Mouse (Mus musculus): ENCODE results near the gene Gm20388. TPM values are rescaled to one million over a fixed set of nuclear protein-coding genes. Genes with fewer than 3 reads are reported as not detected.

Gene Gm20388
- polyA plus RNA-seq, 1 experiment from 2014 or later, result not detected

- Histone ChIP-seq H3K36me3 (no peaks in the 10 kb centered on the region), H3K27ac (peak within 1 kb of the TSS; percentile 91), H3K4me2 (replicated peaks) (peak within 1 kb of the TSS; percentile 95), H3K4me3 (peak within 1 kb of the TSS; percentile 53), H3K9me3 (no peaks in the 10 kb centered on the region), H3K27me3 (peaks cover 85% of the 10 kb centered on the region), H3K9ac (peak within 1 kb of the TSS; percentile 73), H3K4me1 (peaks cover 34% of the 10 kb centered on the region)
- WGBS, result 1% methylated on average over 67 of the region's 83 CpGs
- 0 out of 2 replicates have a peak, but pooled peaks have one; percentile 17 for ATAC-seq (ENCODE audit: insufficient number of reproducible peaks, insufficient read depth, low FRiP score, low TSS enrichment)
Measured at GRCm38 (mm10) chr8:121084210-121084951, 1173.7 kb downstream of the Gm20388 start, which contains the start of gene Foxf1. Foxf1 (plus strand) TSS chr8:121084386.

GRCm38 (mm10) chr8:121085011-121085410 lies 1174.4 kb downstream of the Gm20388 start:
- H3K4me1 ChIP-seq, result peaks cover 34% of the 10 kb centered on the region
- peaks cover 85% of the 10 kb centered on the region for H3K27me3 ChIP-seq
- peak overlapping the region; percentile 91; the same call in 1 of the 2 replicates for H3K27ac ChIP-seq
- WGBS, result 2% methylated on average over 30 of the region's 30 CpGs
- peak overlapping the region; percentile 53 for H3K4me3 ChIP-seq
- peak overlapping the region; percentile 95 for H3K4me2 ChIP-seq (replicated peaks)
- no peaks in the 10 kb centered on the region for H3K36me3 ChIP-seq
- peak overlapping the region; percentile 73 for H3K9ac ChIP-seq
- H3K9me3 ChIP-seq, result no peaks in the 10 kb centered on the region
- ATAC-seq (ENCODE audit: insufficient number of reproducible peaks, insufficient read depth, low FRiP score, low TSS enrichment), result no peak

GRCm38 (mm10) chr8:121085561-121085960 lies 1174.9 kb downstream of the Gm20388 start:
- no peak for ATAC-seq (ENCODE audit: insufficient number of reproducible peaks, insufficient read depth, low FRiP score, low TSS enrichment)
- Histone ChIP-seq H3K9me3 (no peaks in the 10 kb centered on the region), H3K4me3 (peak overlapping the region; percentile 53), H3K36me3 (no peaks in the 10 kb centered on the region), H3K9ac (peak overlapping the region; percentile 73), H3K27ac (0 out of 2 replicates have a peak overlapping the region, but pooled peaks have one; percentile 91), H3K4me2 (replicated peaks) (peak overlapping the region; percentile 95), H3K27me3 (peaks cover 85% of the 10 kb centered on the region), H3K4me1 (peaks cover 31% of the 10 kb centered on the region)
- 30% methylated on average over 3 of the region's 3 CpGs for WGBS

- H3K27ac ChIP-seq, result 0 out of 2 replicates have a peak overlapping the region, but pooled peaks have one; percentile 12
- H3K36me3 ChIP-seq, result no peaks in the 10 kb centered on the region
- ATAC-seq (ENCODE audit: insufficient number of reproducible peaks, insufficient read depth, low FRiP score, low TSS enrichment), result no peak
- peaks cover 29% of the 10 kb centered on the region for H3K4me1 ChIP-seq
- peaks cover 85% of the 10 kb centered on the region for H3K27me3 ChIP-seq
- no peaks in the 10 kb centered on the region for H3K9me3 ChIP-seq
- WGBS, result 9% methylated on average over 19 of the region's 19 CpGs
- peak overlapping the region; percentile 95 for H3K4me2 ChIP-seq (replicated peaks)
- peak overlapping the region; percentile 53 for H3K4me3 ChIP-seq
- H3K9ac ChIP-seq, result peak overlapping the region; percentile 73
Measured at GRCm38 (mm10) chr8:121086004-121086900, 1175.6 kb downstream of the Gm20388 start.

GRCm38 (mm10) chr8:121088281-121088680 lies 1177.6 kb downstream of the Gm20388 start:
- H3K4me3 ChIP-seq, result peak overlapping the region; percentile 29
- H3K27ac ChIP-seq, result no peak overlapping the region
- H3K4me2 ChIP-seq (replicated peaks), result peak overlapping the region; percentile 42
- H3K27me3 ChIP-seq, result peaks cover 84% of the 10 kb centered on the region
- H3K36me3 ChIP-seq, result no peaks in the 10 kb centered on the region
- 4% methylated on average over 8 of the region's 8 CpGs for WGBS
- no peaks in the 10 kb centered on the region for H3K9me3 ChIP-seq
- no peak overlapping the region for H3K9ac ChIP-seq
- no peak for ATAC-seq (ENCODE audit: insufficient number of reproducible peaks, insufficient read depth, low FRiP score, low TSS enrichment)
- H3K4me1 ChIP-seq, result peaks cover 22% of the 10 kb centered on the region

- WGBS, result 2% methylated on average over 40 of the region's 40 CpGs
- Histone ChIP-seq H3K4me2 (replicated peaks) (peak overlapping the region; percentile 42), H3K9me3 (no peaks in the 10 kb centered on the region), H3K9ac (peak overlapping the region; percentile 53), H3K4me1 (peaks cover 19% of the 10 kb centered on the region), H3K36me3 (no peaks in the 10 kb centered on the region), H3K4me3 (peak overlapping the region; percentile 29), H3K27me3 (peaks cover 83% of the 10 kb centered on the region), H3K27ac (no peak overlapping the region)
- no peak for ATAC-seq (ENCODE audit: insufficient number of reproducible peaks, insufficient read depth, low FRiP score, low TSS enrichment)
Measured at GRCm38 (mm10) chr8:121088871-121089630, 1178.4 kb downstream of the Gm20388 start.

GRCm38 (mm10) chr8:121089631-121090380 lies 1179.2 kb downstream of the Gm20388 start:
- Histone ChIP-seq H3K9ac (peak overlapping the region; percentile 53), H3K4me2 (replicated peaks) (peak overlapping the region; percentile 42), H3K27ac (no peak overlapping the region), H3K4me1 (peaks cover 12% of the 10 kb centered on the region), H3K9me3 (no peaks in the 10 kb centered on the region), H3K4me3 (peak overlapping the region; percentile 29), H3K36me3 (no peaks in the 10 kb centered on the region), H3K27me3 (peaks cover 76% of the 10 kb centered on the region)
- WGBS, result 4% methylated on average over 32 of the region's 32 CpGs
- no peak for ATAC-seq (ENCODE audit: insufficient number of reproducible peaks, insufficient read depth, low FRiP score, low TSS enrichment)

- Histone ChIP-seq H3K9me3 (no peaks in the 10 kb centered on the region), H3K4me3 (no peak overlapping the region), H3K9ac (no peak overlapping the region), H3K36me3 (no peaks in the 10 kb centered on the region), H3K4me2 (replicated peaks) (no peak overlapping the region), H3K27ac (peak overlapping the region; percentile 14; the same call in 1 of the 2 replicates), H3K4me1 (peaks cover 9% of the 10 kb centered on the region), H3K27me3 (peaks cover 66% of the 10 kb centered on the region)
- no peak for ATAC-seq (ENCODE audit: insufficient number of reproducible peaks, insufficient read depth, low FRiP score, low TSS enrichment)
- WGBS, result 0% methylated on average over 1 of the region's 1 CpGs
Measured at GRCm38 (mm10) chr8:121090716-121091115, 1180.1 kb downstream of the Gm20388 start.

GRCm38 (mm10) chr8:121092141-121092540 lies 1181.5 kb downstream of the Gm20388 start:
- no peak; the same call in 1 of the 2 replicates for ATAC-seq (ENCODE audit: insufficient number of reproducible peaks, insufficient read depth, low FRiP score, low TSS enrichment)
- Histone ChIP-seq H3K9ac (no peak overlapping the region; the same call in 1 of the 2 replicates), H3K4me1 (peaks cover 9% of the 10 kb centered on the region), H3K27ac (no peak overlapping the region), H3K4me3 (no peak overlapping the region), H3K4me2 (replicated peaks) (no peak overlapping the region), H3K27me3 (peaks cover 53% of the 10 kb centered on the region), H3K9me3 (no peaks in the 10 kb centered on the region), H3K36me3 (peaks cover 2% of the 10 kb centered on the region)
- 32% methylated on average over 6 of the region's 6 CpGs for WGBS

GRCm38 (mm10) chr8:121092627-121093026 lies 1182.0 kb downstream of the Gm20388 start:
- Histone ChIP-seq H3K4me2 (replicated peaks) (no peak overlapping the region), H3K36me3 (peaks cover 7% of the 10 kb centered on the region), H3K9me3 (no peaks in the 10 kb centered on the region), H3K4me1 (peaks cover 9% of the 10 kb centered on the region), H3K4me3 (no peak overlapping the region), H3K27ac (no peak overlapping the region), H3K27me3 (peaks cover 53% of the 10 kb centered on the region), H3K9ac (no peak overlapping the region; the same call in 1 of the 2 replicates)
- 3% methylated on average over 16 of the region's 16 CpGs for WGBS
- ATAC-seq (ENCODE audit: insufficient number of reproducible peaks, insufficient read depth, low FRiP score, low TSS enrichment), result peak; percentile 18
